Mouse (Mus musculus) cerebellum, adult 9-10 months (tissue): ENCODE results near the gene Zscan2.

ENCODE experiments used
- DNase-seq: peaks from one replicate; pipeline ENCODE4 v3.0.0; 2022

The Zscan2 gene

DNA sequence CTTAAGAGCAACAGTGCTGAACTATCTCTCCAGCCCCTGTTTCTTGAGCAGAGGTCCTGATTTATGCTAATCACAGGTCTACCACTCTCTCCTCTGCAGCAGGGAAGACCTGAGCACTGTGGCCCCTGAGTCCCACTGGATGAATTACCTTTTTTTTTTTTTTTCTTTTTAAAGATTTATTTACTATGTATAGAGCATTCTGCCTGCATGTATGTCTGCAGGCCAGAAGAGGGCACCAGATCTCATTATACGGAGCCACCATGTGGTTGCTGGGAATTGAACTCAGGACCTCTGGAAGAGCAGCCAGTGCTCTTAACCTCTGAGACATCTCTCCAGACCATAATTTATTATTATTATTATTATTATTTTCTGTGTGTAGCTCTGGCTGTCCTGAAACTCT lies 24.9 kb downstream of the Zscan2 start:
- no peak for DNase-seq

DNA sequence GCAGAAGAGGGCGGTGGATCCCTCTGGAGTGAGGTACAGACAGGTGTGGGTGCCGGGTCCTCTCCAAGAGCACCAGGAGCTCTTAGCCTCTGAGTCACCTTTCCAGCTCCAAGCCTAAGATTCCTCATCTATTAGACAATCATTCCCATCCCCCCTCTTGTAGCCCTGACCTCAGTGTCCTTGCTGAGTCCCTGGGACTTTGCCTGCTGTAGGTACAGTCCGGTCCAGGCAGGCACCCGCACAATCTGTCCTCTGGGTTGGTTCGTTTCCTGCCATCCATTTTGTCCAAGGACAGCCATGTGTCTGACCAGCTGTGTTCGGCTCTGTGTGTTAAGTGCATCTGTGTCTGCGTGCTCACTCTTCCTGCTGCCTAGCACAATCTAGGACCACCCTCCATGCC lies 27.9 kb downstream of the Zscan2 start:
- DNase-seq: no peak

DNA sequence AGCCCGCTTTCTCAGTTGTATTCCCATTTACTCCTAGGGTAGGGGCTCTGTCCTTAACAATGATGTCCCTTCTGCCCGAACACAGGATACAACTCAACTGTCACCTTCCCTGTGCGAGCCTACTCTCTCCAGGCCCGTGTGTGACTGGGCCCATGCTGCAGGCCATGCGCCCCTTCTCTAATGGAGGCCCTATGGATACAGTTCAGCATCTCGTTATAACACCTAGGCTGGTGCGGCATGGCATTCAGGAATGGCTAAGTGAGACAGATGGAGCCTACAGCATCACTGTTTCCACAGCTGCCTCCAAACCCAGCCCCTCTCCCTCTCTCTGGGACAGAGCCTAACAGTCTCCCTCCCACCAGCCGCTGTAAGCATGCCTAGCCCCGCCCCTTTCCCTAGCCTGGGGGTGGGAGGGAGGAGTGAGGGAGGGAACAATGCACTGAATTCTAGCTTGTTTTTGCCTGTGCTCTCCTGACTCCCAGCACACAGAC lies 28.3 kb downstream of the Zscan2 start:
- no peak for DNase-seq

DNA sequence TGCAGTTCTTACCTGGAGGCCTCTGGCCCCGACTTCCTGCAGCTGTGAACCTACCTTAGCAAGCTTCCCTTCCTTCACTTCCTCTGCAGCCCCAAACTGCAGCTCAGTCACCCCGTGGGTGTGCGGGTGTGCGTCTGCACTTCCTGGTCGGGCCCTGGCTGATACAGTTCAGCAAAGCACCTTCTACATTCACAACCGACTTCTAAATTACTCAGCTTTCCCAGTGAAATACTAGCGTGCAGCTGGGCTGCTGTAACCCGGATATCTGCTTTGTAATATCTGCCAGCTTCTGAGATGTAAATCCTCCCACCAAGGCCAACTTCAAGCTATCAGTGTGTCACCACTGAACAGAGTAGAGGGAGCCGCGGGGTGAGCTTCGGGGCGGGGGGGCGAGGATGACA lies 29.1 kb downstream of the Zscan2 start:
- DNase-seq: no peak

DNA sequence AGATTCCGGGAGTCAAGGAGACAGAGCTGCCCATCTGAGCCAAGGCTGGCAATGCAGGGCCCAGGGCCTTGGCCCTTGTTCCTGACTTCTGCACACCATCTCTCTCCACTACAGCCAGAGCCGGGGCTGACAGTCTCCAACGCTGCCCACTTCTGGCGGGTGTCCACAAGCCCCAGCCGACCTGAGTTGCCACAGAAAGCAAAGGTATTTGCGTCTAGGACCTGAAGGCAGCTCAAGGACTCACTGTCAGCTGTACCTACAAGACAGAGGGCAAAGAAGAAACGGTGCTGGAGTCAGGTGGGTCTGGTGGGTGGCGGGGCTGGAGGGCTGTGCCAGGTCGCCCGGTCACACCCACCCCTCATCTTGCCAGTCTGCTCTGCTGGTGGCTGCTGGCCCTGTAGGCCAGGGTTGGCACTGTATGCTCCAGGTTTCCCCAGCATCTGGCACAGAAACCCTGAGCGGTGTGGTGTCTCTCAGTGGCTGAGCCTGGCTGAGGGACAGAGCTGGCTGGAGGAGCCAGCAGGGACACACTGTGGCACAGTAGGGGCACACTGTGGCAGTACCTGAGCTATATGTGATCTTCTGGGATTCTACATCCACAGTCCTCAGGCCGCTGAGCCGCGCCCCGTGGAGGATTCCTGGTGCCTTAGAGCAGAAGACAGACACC lies 32.5 kb downstream of the Zscan2 start:
- peak; percentile 73 for DNase-seq

DNA sequence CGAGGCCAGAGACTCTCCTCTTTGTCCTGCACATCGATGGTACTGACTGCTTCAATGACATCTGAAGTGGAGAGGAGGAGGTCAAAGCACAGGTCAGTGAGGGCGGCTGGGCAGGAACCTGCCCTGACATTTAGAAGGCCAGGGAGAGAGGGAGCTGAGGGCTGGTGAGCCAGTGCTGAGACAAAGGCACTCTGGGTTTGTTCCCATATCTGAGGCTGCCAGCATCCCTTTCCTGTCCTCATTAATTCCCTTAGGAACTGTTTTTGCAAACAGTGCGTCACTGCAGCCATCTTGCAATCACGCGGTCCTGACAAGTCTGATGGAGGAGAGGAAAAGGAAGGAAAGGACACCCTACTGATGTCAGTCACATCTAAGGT lies 33.0 kb downstream of the Zscan2 start:
- DNase-seq: peak; percentile 66

DNA sequence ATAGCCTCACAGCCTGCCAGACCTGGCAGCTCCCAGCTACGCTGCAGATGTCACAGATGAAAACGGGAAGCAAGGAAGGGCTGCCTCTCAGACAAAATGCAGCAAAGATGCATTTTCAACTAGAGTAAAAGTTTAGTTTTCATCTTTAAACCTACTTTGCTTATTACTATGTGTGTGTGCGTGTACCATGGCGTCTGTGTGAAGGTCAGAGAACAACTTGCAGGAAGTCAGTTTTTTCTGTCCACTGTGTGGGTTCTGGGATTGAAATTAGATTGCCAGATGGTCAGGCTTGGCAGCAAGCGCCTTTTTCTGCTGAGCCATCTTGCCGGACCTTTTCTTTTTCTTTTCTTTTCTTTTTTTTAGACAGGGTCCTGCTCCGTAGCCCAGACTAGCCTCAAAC lies 33.5 kb downstream of the Zscan2 start:
- peak; percentile 71 for DNase-seq

DNA sequence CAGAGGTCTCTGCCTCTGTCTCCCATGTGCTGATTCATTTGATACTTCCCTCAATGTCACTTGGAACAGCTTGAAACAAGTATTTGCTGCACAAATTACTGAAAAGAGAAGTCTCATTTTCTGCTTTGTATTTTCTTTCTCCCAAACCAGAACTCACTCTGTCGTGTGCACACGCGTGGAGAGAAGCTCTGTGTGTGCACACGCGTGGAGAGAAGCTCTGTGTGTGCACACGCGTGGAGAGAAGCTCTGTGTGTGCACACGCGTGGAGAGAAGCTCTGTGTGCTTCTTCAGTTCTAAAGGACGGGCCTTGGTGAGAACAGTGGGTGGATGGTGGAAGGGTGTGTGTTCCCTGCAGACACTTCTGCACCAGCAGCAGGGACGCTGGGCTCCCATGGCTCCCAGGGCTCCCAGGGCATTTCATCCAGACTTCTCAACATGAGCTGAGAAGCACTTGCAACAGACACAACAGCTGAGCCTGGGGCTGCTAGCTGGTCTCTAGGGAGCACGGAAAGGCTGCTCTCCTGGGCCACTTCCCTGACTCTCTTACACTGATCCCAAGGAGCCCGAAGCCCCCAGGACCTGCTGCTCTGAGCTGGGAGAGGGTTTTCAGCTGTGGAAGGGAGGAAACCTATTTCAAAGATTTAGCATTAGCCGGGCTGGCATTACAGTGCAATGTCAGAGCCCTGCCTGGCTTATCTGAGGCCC lies 34.2 kb downstream of the Zscan2 start:
- DNase-seq: no peak

DNA sequence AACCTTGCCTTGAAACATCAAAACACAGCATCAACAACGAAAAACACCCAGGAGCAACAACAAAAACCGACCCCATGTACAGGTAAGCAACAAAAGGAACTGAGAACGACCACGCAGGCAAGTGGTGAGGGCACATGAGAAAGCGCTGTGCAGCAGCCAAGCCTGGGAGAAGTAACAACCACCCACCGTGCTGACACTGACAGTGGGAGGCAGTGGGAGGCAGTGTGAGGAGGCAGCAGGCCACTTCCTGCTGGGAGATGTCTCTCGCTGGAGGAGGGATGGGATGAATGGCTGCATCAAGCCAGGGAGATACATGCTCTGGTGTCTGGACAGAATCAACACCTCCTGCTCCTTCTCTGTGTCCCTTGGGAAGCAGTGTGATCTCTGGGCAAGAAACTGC lies 36.4 kb downstream of the Zscan2 start:
- DNase-seq: no peak

DNA sequence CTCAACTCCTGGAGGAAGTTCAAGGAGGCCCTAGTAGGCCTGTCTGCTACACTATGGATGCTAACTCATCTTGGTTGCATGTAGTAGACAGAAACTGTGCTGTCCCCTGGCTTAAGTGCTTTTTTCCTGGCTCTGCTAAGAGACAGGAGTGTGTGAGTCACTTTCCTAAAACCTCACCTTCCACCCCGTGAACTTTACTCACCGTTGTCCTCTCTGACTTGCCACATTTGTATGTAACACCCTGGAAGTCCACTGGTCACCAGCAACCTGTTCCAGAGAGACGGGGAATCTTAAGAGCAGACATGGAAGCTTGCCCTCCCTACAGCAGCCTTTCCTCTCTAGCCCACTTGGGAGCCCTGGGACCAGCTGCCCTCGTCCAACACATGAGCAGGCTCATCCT lies 37.0 kb downstream of the Zscan2 start:
- no peak for DNase-seq

DNA sequence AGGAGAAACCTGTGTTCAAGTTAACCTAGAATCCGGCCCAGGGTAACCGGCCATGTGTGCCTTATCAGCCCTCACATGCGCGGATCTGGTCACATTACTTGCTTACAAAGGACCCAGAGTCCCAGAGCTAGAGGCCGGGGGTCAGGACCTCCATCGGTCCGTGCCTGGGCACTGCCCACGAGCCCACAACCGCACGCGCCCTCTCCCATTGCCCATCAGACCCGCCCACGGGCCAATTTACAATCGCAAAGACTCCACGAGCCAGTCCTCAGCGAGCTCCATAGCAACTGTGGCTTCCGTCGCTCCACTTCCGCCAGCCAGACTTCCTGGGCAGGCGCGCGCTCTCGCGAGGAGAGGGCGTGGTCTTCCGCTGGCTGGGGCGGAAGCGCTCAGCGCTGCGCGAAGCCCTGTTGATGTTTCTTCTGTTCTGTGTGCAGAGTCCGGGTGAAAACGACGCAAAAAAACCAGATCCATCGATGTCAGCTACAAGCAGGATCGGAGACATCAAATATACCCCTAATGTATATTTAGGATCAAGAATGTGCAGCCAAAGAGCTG lies 40.3 kb downstream of the Zscan2 start, which contains the start of gene Wdr73:
Gene Wdr73, minus strand, starts transcription at position 326 of the 558 bp plus-strand sequence.
- DNase-seq: peak; percentile 82

DNA sequence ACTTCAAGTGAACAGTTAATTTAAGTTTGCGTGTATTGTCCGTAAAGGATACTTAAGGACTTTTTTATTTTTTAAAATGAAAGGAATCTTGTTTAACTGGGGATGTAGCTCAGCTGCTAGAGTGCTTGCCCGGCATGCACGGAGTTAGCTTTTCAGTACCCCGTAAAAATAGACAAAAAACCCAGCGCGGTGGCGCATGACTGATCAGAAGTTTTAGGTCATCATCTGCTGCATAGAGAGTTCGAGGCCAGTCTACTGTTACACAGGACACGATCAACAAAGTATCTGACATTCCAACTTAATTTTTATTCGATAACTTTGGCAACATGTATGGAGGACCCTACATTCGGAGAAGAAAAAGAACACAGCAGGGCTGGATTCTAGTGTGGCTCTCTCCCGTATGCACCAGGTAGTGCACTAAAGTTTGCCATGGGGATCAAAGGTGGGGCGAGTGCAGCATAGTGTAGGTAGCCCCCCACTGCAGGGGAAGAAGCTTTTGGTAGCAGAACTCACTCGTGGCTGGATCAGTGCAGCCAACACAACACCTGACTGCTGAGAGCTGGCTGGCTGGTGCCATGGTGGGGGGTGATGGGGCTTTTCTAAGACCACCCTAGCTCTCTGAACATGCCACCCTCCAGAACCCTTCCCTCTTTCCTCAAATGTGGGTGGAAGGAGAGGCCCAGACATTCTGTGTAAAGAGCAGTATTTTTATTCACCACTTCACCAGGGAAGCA lies 41.0 kb downstream of the Zscan2 start:
- DNase-seq: no peak

DNA sequence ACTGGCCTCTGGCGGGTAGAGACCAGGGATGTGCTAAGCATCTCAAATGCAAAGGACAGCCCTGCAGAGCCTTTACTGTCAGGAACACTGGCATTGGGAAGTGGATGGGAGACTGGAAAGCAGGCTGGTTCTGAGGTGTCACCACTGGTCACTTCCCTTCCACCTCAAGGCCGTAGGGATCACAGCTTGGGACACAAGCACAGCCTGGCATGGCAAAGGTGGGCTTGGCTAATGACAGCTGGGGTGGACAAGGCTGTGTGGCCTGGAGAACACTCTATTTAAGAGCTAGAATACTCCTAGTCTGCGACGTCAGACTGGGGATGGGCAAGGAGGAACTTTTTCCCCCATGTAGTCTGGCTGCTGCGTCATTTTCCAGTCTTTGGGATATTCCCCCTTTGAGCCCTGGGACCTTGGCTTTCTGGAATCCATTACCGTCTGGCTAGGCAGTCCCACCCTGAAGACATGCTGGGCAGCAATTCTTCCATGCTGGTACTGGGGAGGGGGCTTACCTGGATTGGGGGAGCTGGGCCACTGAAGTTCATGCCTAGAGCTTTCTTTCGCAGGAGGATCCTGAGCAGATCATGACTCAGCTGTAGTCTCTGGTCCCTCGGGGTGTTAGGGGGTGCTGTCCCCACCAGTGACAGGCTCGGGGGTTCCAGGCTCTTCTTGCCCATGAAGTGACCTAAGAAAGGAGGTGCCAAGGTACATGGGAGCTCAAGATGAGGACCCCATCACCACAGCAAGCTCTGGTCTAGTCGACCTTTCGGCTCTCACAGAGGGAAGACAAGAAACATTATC lies 43.1 kb downstream of the Zscan2 start:
- DNase-seq: no peak

DNA sequence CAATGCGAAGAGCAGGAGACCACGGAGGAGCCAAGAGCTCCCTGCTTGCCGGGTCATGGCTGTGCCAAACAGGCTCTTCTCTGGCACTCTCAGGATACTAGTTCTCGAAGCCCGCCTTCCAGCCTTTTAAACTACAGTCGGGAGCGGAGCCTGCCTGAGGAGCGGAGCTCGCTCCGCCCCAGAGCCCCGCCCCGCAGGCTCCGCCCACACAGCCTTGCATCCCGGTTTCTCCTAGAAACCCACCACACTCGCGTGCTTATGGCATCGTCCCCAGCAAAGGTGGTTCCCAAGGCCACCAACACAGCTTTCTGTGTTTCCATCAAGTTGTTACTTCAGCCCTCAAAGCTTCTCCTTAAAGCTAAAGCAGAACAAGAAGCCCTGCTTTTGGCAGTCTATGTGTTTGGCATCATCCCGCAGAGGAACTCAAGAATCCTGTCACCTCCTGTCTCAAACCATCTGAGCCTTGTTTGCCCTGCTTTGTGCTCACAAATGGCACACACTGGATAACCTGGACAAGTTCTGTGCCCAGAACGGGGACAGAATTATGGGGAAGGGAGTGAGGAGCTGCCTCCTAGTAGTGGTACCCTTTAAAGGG lies 44.3 kb downstream of the Zscan2 start, which contains the start of gene Nmb:
Gene Nmb, minus strand, starts transcription at position 156 of the 595 bp plus-strand sequence.
- DNase-seq: peak; percentile 67

DNA sequence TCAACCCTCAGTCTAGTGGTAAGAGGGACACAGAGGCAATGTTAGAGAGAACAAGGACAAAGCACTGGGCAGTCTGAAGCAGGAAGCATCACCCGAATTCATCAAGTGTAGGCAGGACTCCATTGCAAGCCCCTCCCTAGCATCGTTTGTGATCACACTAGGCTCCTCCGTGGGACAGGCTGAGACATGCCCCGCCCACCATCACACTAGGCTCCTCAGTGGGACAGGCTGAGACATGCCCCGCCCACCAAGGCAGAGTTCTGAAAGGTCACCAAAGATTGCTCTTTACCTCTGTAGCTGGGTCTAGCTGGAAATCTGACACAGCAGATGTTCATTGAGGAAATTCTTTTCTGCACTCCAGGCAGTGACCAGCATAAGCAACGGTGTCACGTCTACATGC lies 50.3 kb downstream of the Zscan2 start:
- no peak for DNase-seq

DNA sequence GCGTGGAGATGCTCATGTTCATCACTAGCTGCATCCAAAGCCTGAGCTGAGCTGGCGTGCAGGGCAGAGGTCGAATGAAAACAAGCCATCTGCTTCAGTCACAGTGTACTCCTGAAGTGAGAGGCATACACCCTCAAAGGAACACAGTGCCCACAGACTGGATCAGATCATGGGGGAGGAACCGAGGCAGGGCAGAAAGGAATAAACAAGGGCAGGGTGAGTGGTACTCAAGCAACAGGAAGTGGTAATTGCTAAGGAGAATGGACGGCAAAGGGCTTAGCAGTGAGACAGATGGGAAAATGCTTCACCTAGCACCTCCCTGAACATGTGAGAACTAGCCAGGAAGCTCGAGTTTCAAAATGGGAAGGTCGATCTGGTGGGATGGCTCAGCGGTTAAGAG lies 51.8 kb downstream of the Zscan2 start:
- DNase-seq: no peak

DNA sequence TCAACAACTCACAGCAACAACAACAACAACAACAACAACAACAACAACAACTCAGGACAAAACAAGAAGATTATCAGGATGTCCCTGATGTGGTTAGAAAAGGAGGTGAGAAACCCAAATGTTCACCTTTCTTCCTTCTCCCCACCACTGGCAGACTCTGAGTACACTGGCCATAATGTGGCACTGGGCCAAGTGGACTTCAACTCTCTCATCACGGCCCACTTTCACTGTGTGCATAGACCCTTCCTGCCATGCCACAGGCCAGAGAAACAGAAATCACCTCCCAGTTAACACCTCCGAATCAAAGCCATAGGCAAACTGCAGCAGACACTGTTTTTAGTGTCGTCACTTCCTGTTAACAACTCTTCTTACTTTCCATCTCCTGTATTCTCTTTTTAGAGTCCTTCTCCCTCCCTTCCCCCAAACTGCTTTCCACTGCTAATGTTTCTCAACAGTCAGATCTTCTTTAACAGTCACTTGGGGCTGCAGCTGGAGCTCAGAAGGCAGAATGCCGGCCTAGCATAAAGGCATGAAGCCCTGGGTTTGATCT lies 57.3 kb downstream of the Zscan2 start:
- no peak for DNase-seq

DNA sequence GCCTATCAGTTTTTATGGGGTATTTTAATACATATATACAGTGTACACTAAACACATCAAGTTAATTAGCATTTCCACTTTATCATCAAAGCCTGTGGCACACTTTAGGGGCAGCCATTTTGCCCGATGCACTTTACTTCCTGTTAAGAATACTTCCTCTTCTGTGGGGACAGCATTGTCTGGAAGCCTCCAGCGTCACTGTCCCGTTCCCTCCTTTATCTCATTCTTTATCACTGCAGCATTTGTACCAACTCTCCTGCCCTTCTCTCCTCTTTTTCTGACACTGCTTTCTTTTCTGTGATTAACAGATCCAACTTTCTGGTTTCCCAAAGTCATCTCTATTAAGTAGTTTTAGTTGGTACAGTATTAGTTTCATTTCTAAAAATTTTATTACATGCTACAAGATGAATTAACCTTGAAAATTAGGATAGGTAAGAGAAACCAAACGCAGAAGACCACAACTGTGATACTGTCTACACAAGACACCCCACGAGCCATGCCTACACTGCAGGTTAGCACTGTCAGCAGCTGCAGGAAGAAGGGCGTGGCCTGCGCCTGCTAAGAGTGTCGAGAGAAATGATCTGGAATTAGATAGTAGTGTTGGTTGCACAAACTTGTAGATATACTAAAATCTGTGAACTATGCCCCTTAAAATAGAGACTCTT lies 58.4 kb downstream of the Zscan2 start:
- DNase-seq: no peak

DNA sequence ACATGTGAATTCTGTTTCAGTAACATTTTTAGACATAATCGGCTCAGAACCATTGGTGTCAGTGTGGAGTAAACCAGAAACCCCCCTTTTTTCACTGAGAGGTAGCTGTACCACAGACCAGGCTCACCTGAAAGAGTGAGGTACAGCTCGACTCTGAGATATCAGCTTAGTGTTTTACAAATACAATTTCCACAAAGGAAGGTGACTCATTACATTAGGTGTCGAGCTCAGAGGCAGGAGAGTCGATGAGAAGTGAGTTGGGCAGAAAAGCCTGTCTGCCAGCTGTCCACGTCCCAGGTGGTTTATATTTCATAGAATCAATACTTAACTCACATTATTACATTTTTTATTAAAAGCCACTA lies 58.9 kb downstream of the Zscan2 start:
- no peak for DNase-seq

DNA sequence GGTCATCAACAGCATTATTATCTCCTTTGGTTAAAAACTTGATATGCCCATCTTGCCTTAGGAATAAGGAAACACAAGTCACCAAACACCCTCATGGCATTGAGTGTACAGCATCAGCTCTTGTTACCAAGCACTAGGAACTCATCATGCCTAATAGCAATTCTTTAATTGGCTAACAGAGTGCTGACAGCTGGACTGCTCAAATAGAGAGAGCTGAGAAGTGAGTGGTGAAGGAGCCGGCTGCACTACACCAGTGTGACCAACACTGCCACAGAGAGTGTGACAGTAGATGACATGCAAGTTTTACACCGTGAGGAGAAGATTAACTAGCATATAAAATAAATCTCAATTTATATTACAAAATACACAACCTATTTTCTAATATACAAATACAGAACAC lies 62.4 kb downstream of the Zscan2 start:
- no peak for DNase-seq
